Mouse (Mus musculus): ENCODE measurements around the gene Terf2.

DNA sequence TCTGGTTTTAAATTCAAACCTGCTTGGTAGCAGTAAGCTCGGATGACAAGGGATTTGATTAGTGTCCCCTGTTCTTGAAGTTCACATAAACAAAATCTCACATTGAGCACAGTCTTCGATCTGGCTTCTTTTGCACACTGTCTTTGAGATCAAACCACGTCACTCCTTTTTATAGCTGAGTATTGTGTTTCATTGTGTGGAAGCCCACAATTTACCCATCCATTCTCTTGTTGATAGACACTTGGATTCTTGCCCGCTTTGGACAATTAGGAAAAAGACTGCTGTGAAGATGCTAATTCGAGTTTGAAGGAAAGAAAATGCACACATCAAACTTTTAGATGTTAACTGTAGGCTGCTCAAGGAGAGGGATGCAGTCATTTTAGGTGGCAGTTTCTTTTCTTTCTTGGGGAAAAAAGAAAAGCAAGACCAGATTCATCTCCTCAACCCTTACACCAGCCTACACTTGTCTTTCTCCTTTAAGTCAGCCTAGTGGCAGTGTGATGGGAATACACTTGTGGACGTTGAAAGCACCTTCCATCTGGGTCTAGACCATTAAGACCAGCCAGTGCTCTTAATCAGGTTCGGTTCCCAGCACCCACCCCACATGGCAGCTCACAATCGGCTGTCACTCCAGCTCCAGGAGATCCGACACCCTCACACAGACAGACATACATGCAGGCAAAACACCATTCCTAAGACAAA, 14.4 kb upstream of the Terf2 start:
- TF ChIP-seq CTCF (IDR thresholded peaks at IDR 0.05) (no peak), POLR2A (IDR thresholded peaks at IDR 0.05; ENCODE audit: insufficient read depth, low read depth, low read length) (no peak), EP300 (IDR thresholded peaks at IDR 0.05; ENCODE audit: insufficient read depth, low read depth, low read length) (no peak)
